Mouse (Mus musculus): ENCODE measurements at regions not wholly inside any gene's neighbourhood (a gene's known extent, or its start where the extent isn't known, plus 50 kb on each side); places are given as distances from the start of the nearest gene placed in this dataset.

- Histone ChIP-seq H3K27me3 (ENCODE audit: insufficient read depth, low read length) (no peaks in the 10 kb centered on the region), H3K36me3 (replicated peaks) (no peaks in the 10 kb centered on the region), H3K4me1 (ENCODE audit: insufficient read depth, low read depth, low read length) (no peaks in the 10 kb centered on the region), H3K9me3 (replicated peaks) (no peaks in the 10 kb centered on the region; the same call in 1 of the 2 replicates), H3K4me3 (ENCODE audit: low read depth, low read length) (no peak overlapping the region)
- DNase-seq (ENCODE audit: low spot score): no peak
- TF ChIP-seq POLR2AphosphoS5 (IDR thresholded peaks at IDR 0.05; ENCODE audit: insufficient replicate concordance, low read depth, low read length) (no peak), CTCF (IDR thresholded peaks at IDR 0.05; ENCODE audit: low read depth, low read length) (no peak), GATA2 (IDR thresholded peaks at IDR 0.05; ENCODE audit: borderline replicate concordance, low read depth, low read length) (no peak), GATA1 (IDR thresholded peaks at IDR 0.05; ENCODE audit: borderline replicate concordance, low read length) (no peak), TAL1 (conservative IDR thresholded peaks at IDR 0.05; ENCODE audit: low read depth, low read length) (no peak)
- ATAC-seq (ENCODE audit: extremely low read depth, insufficient number of reproducible peaks, low FRiP score, poor library complexity, severe bottlenecking): no peak
Observed at GRCm38 (mm10) chr10:98016596-98017304, 290.2 kb upstream of the C030005K15Rik start.

GRCm38 (mm10) chr10:98029124-98029523, 302.6 kb upstream of the C030005K15Rik start:
- H3K36me3 ChIP-seq (replicated peaks): no peaks in the 10 kb centered on the region
- ATAC-seq (ENCODE audit: extremely low read depth, insufficient number of reproducible peaks, low FRiP score, poor library complexity, severe bottlenecking) (no peak), DNase-seq (ENCODE audit: low spot score) (no peak)
- no peaks in the 10 kb centered on the region for H3K4me1 ChIP-seq (ENCODE audit: insufficient read depth, low read depth, low read length)
- no peak overlapping the region for H3K4me3 ChIP-seq (ENCODE audit: low read depth, low read length)
- no peak for TF ChIP-seq TAL1 (conservative IDR thresholded peaks at IDR 0.05; ENCODE audit: low read depth, low read length)
- TF ChIP-seq GATA1 (IDR thresholded peaks at IDR 0.05; ENCODE audit: borderline replicate concordance, low read length): no peak
- TF ChIP-seq POLR2AphosphoS5 (IDR thresholded peaks at IDR 0.05; ENCODE audit: insufficient replicate concordance, low read depth, low read length): no peak
- TF ChIP-seq GATA2 (IDR thresholded peaks at IDR 0.05; ENCODE audit: borderline replicate concordance, low read depth, low read length): no peak
- TF ChIP-seq CTCF (IDR thresholded peaks at IDR 0.05; ENCODE audit: low read depth, low read length): no peak
- H3K9me3 ChIP-seq (replicated peaks): no peaks in the 10 kb centered on the region
- no peaks in the 10 kb centered on the region for H3K27me3 ChIP-seq (ENCODE audit: insufficient read depth, low read length)

GRCm38 (mm10) chr10:98029621-98030020, 303.1 kb upstream of the C030005K15Rik start:
- no peak for TF ChIP-seq TAL1 (conservative IDR thresholded peaks at IDR 0.05; ENCODE audit: low read depth, low read length)
- no peak for TF ChIP-seq GATA1 (IDR thresholded peaks at IDR 0.05; ENCODE audit: borderline replicate concordance, low read length)
- TF ChIP-seq POLR2AphosphoS5 (IDR thresholded peaks at IDR 0.05; ENCODE audit: insufficient replicate concordance, low read depth, low read length): no peak
- no peak for TF ChIP-seq GATA2 (IDR thresholded peaks at IDR 0.05; ENCODE audit: borderline replicate concordance, low read depth, low read length)
- no peak for TF ChIP-seq CTCF (IDR thresholded peaks at IDR 0.05; ENCODE audit: low read depth, low read length)
- DNase-seq (ENCODE audit: low spot score) (no peak), ATAC-seq (ENCODE audit: extremely low read depth, insufficient number of reproducible peaks, low FRiP score, poor library complexity, severe bottlenecking) (no peak)
- H3K4me3 ChIP-seq (ENCODE audit: low read depth, low read length): no peak overlapping the region
- H3K27me3 ChIP-seq (ENCODE audit: insufficient read depth, low read length): no peaks in the 10 kb centered on the region
- no peaks in the 10 kb centered on the region for H3K36me3 ChIP-seq (replicated peaks)
- H3K9me3 ChIP-seq (replicated peaks): no peaks in the 10 kb centered on the region
- no peaks in the 10 kb centered on the region for H3K4me1 ChIP-seq (ENCODE audit: insufficient read depth, low read depth, low read length)

GRCm38 (mm10) chr10:98032661-98033060, 306.1 kb upstream of the C030005K15Rik start:
- no peak for ATAC-seq (ENCODE audit: extremely low read depth, insufficient number of reproducible peaks, low FRiP score, poor library complexity, severe bottlenecking)
- H3K36me3 ChIP-seq (replicated peaks): no peaks in the 10 kb centered on the region
- H3K4me3 ChIP-seq (ENCODE audit: low read depth, low read length): no peak overlapping the region
- no peak for TF ChIP-seq CTCF (IDR thresholded peaks at IDR 0.05; ENCODE audit: low read depth, low read length)
- no peak for TF ChIP-seq TAL1 (conservative IDR thresholded peaks at IDR 0.05; ENCODE audit: low read depth, low read length)
- TF ChIP-seq POLR2AphosphoS5 (IDR thresholded peaks at IDR 0.05; ENCODE audit: insufficient replicate concordance, low read depth, low read length): no peak
- no peak for TF ChIP-seq GATA1 (IDR thresholded peaks at IDR 0.05; ENCODE audit: borderline replicate concordance, low read length)
- H3K4me1 ChIP-seq (ENCODE audit: insufficient read depth, low read depth, low read length): no peaks in the 10 kb centered on the region
- H3K27me3 ChIP-seq (ENCODE audit: insufficient read depth, low read length): no peaks in the 10 kb centered on the region
- H3K9me3 ChIP-seq (replicated peaks): no peaks in the 10 kb centered on the region
- no peak for DNase-seq (ENCODE audit: low spot score)

GRCm38 (mm10) chr10:98041766-98042165, 315.2 kb upstream of the C030005K15Rik start:
- Histone ChIP-seq H3K4me1 (ENCODE audit: insufficient read depth, low read depth, low read length) (no peaks in the 10 kb centered on the region), H3K4me3 (ENCODE audit: low read depth, low read length) (no peak overlapping the region), H3K9me3 (replicated peaks) (no peaks in the 10 kb centered on the region), H3K36me3 (replicated peaks) (no peaks in the 10 kb centered on the region), H3K27me3 (ENCODE audit: insufficient read depth, low read length) (no peaks in the 10 kb centered on the region)
- no peak for TF ChIP-seq GATA1 (IDR thresholded peaks at IDR 0.05; ENCODE audit: borderline replicate concordance, low read length)
- TF ChIP-seq TAL1 (conservative IDR thresholded peaks at IDR 0.05; ENCODE audit: low read depth, low read length): no peak
- no peak for TF ChIP-seq CTCF (IDR thresholded peaks at IDR 0.05; ENCODE audit: low read depth, low read length)
- no peak for TF ChIP-seq POLR2AphosphoS5 (IDR thresholded peaks at IDR 0.05; ENCODE audit: insufficient replicate concordance, low read depth, low read length)
- ATAC-seq (ENCODE audit: extremely low read depth, insufficient number of reproducible peaks, low FRiP score, poor library complexity, severe bottlenecking) (no peak), DNase-seq (ENCODE audit: low spot score) (no peak)

GRCm38 (mm10) chr10:98043873-98044272, 317.3 kb upstream of the C030005K15Rik start:
- no peak for DNase-seq (ENCODE audit: low spot score)
- Histone ChIP-seq H3K36me3 (replicated peaks) (no peaks in the 10 kb centered on the region), H3K4me3 (ENCODE audit: low read depth, low read length) (no peak overlapping the region), H3K4me1 (ENCODE audit: insufficient read depth, low read depth, low read length) (no peaks in the 10 kb centered on the region), H3K9me3 (replicated peaks) (no peaks in the 10 kb centered on the region), H3K27me3 (ENCODE audit: insufficient read depth, low read length) (no peaks in the 10 kb centered on the region)
- ATAC-seq (ENCODE audit: extremely low read depth, insufficient number of reproducible peaks, low FRiP score, poor library complexity, severe bottlenecking): no peak
- TF ChIP-seq GATA2 (IDR thresholded peaks at IDR 0.05; ENCODE audit: borderline replicate concordance, low read depth, low read length) (no peak), TAL1 (conservative IDR thresholded peaks at IDR 0.05; ENCODE audit: low read depth, low read length) (no peak), POLR2AphosphoS5 (IDR thresholded peaks at IDR 0.05; ENCODE audit: insufficient replicate concordance, low read depth, low read length) (no peak), CTCF (IDR thresholded peaks at IDR 0.05; ENCODE audit: low read depth, low read length) (no peak), GATA1 (IDR thresholded peaks at IDR 0.05; ENCODE audit: borderline replicate concordance, low read length) (no peak)
